Mouse (Mus musculus): ENCODE results near the gene Tmem238.

Tmem238 gene

GRCm38 (mm10) chr7:4747156-4747899, 42.1 kb downstream of the Tmem238 start:
- peak in 1 of 2 experiments; percentile 27 for DNase-seq (ENCODE audit: low spot score in 2 of 2)

GRCm38 (mm10) chr7:4746326-4746980, 43.0 kb downstream of the Tmem238 start:
- no peak for DNase-seq (ENCODE audit: low spot score in 2 of 2)

- DNase-seq (ENCODE audit: low spot score in 2 of 2): no peak
Measured at GRCm38 (mm10) chr7:4744886-4745285, 44.6 kb downstream of the Tmem238 start.

- DNase-seq (ENCODE audit: low spot score in 2 of 2): peak in 1 of 2 experiments; percentile 55
Measured at GRCm38 (mm10) chr7:4743354-4743753, 46.1 kb downstream of the Tmem238 start.

- no peak for DNase-seq (ENCODE audit: low spot score in 2 of 2)
Measured at GRCm38 (mm10) chr7:4742482-4742819, 47.0 kb downstream of the Tmem238 start.

GRCm38 (mm10) chr7:4741672-4742481, 47.6 kb downstream of the Tmem238 start:
- peak in 1 of 2 experiments; percentile 41 for DNase-seq (ENCODE audit: low spot score in 2 of 2)

GRCm38 (mm10) chr7:4741151-4741550, 48.3 kb downstream of the Tmem238 start:
- DNase-seq (ENCODE audit: low spot score in 2 of 2): peak; percentile 72

GRCm38 (mm10) chr7:4740309-4740727, 49.1 kb downstream of the Tmem238 start:
- peak in 1 of 2 experiments; percentile 67 for DNase-seq (ENCODE audit: low spot score in 2 of 2)

- peak; percentile 82 to 94 for DNase-seq (ENCODE audit: low spot score in 2 of 2)
Measured at GRCm38 (mm10) chr7:4739544-4740275, 49.7 kb downstream of the Tmem238 start, which contains the start of gene Kmt5c. Gene Kmt5c, plus strand, starts transcription at chr7:4740115.

GRCm38 (mm10) chr7:4739041-4739543, 50.4 kb downstream of the Tmem238 start:
- DNase-seq (ENCODE audit: low spot score in 2 of 2): no peak
